Mouse (Mus musculus): ENCODE measurements around the gene Rfx3. TPM values are rescaled to one million over a fixed set of nuclear protein-coding genes. Genes with fewer than 3 reads are reported as not detected.

Gene Rfx3
- polyA plus RNA-seq, 1 experiment from 2014 or later = 12.5 TPM

GRCm38 (mm10) chr19:27768444-27768843 is 242.5 kb downstream of the Rfx3 start:
- Histone ChIP-seq H3K27me3 (ENCODE audit: insufficient read depth, low read length) (no peaks in the 10 kb centered on the region), H3K4me2 (replicated peaks; ENCODE audit: low read depth, low read length) (no peak overlapping the region)

GRCm38 (mm10) chr19:27760309-27760708 is 250.7 kb downstream of the Rfx3 start:
- H3K4me2 ChIP-seq (replicated peaks; ENCODE audit: low read depth, low read length) = no peak overlapping the region
- H3K27me3 ChIP-seq (ENCODE audit: insufficient read depth, low read length) = no peaks in the 10 kb centered on the region
- H3K4me1 ChIP-seq (ENCODE audit: insufficient read depth, low read length) = no peaks in the 10 kb centered on the region
- H3K4me3 ChIP-seq (ENCODE audit: low read length) = no peak overlapping the region
- 89% methylated on average over 9 of the region's 9 CpGs for WGBS
- H3K9ac ChIP-seq (replicated peaks; ENCODE audit: low read length) = no peak overlapping the region
- no peaks in the 10 kb centered on the region for H3K36me3 ChIP-seq (ENCODE audit: insufficient read depth, low read length)
- H3K9me3 ChIP-seq (ENCODE audit: low read length) = no peaks in the 10 kb centered on the region
- H3K27ac ChIP-seq (ENCODE audit: low read length) = no peak overlapping the region
- no peak for ATAC-seq (ENCODE audit: low FRiP score, low TSS enrichment)

More at GRCm38 (mm10) chr19:27768444-27768843, 242.5 kb downstream of the Rfx3 start:
- 91% methylated on average over 17 of the region's 17 CpGs for WGBS
- H3K4me3 ChIP-seq (ENCODE audit: low read length) = no peak overlapping the region
- 0 out of 2 replicates have a peak, but pooled peaks cover 5% of the 10 kb centered on the region for H3K36me3 ChIP-seq (ENCODE audit: insufficient read depth, low read length)
- H3K9ac ChIP-seq (replicated peaks; ENCODE audit: low read length) = no peak overlapping the region
- no peaks in the 10 kb centered on the region for H3K9me3 ChIP-seq (ENCODE audit: low read length)
- ATAC-seq (ENCODE audit: low FRiP score, low TSS enrichment) = no peak
- no peaks in the 10 kb centered on the region for H3K4me1 ChIP-seq (ENCODE audit: insufficient read depth, low read length)
- H3K27ac ChIP-seq (ENCODE audit: low read length) = no peak overlapping the region

- ATAC-seq (ENCODE audit: low FRiP score, low TSS enrichment) = no peak
- H3K27me3 ChIP-seq (ENCODE audit: insufficient read depth, low read length) = no peaks in the 10 kb centered on the region
- no peak overlapping the region for H3K4me2 ChIP-seq (replicated peaks; ENCODE audit: low read depth, low read length)
- H3K4me1 ChIP-seq (ENCODE audit: insufficient read depth, low read length) = no peaks in the 10 kb centered on the region
- 86% methylated on average over 8 of the region's 8 CpGs for WGBS
- no peak overlapping the region for H3K4me3 ChIP-seq (ENCODE audit: low read length)
- no peaks in the 10 kb centered on the region for H3K9me3 ChIP-seq (ENCODE audit: low read length)
- no peak overlapping the region for H3K9ac ChIP-seq (replicated peaks; ENCODE audit: low read length)
- no peak overlapping the region for H3K27ac ChIP-seq (ENCODE audit: low read length)
- no peaks in the 10 kb centered on the region for H3K36me3 ChIP-seq (ENCODE audit: insufficient read depth, low read length)
These were observed 251.6 kb downstream of the Rfx3 start for GRCm38 (mm10) chr19:27759347-27759746.

GRCm38 (mm10) chr19:27747301-27747700 is 263.7 kb downstream of the Rfx3 start:
- H3K4me3 ChIP-seq (ENCODE audit: low read length) = no peak overlapping the region
- 84% methylated on average over 1 of the region's 1 CpGs for WGBS
- H3K9ac ChIP-seq (replicated peaks; ENCODE audit: low read length) = no peak overlapping the region
- H3K27me3 ChIP-seq (ENCODE audit: insufficient read depth, low read length) = no peaks in the 10 kb centered on the region
- no peak overlapping the region for H3K4me2 ChIP-seq (replicated peaks; ENCODE audit: low read depth, low read length)
- no peaks in the 10 kb centered on the region for H3K4me1 ChIP-seq (ENCODE audit: insufficient read depth, low read length)
- H3K36me3 ChIP-seq (ENCODE audit: insufficient read depth, low read length) = no peaks in the 10 kb centered on the region
- H3K9me3 ChIP-seq (ENCODE audit: low read length) = no peaks in the 10 kb centered on the region; the same call in 1 of the 2 replicates
- ATAC-seq (ENCODE audit: low FRiP score, low TSS enrichment) = no peak
- no peak overlapping the region for H3K27ac ChIP-seq (ENCODE audit: low read length)

GRCm38 (mm10) chr19:27738908-27739307 is 272.1 kb downstream of the Rfx3 start:
- no peaks in the 10 kb centered on the region; the same call in 1 of the 2 replicates for H3K9me3 ChIP-seq (ENCODE audit: low read length)
- no peak overlapping the region for H3K4me2 ChIP-seq (replicated peaks; ENCODE audit: low read depth, low read length)
- H3K27ac ChIP-seq (ENCODE audit: low read length) = no peak overlapping the region
- H3K36me3 ChIP-seq (ENCODE audit: insufficient read depth, low read length) = no peaks in the 10 kb centered on the region
- no peak for ATAC-seq (ENCODE audit: low FRiP score, low TSS enrichment)
- H3K9ac ChIP-seq (replicated peaks; ENCODE audit: low read length) = no peak overlapping the region
- no peaks in the 10 kb centered on the region for H3K27me3 ChIP-seq (ENCODE audit: insufficient read depth, low read length)
- no peak overlapping the region for H3K4me3 ChIP-seq (ENCODE audit: low read length)
- no peaks in the 10 kb centered on the region for H3K4me1 ChIP-seq (ENCODE audit: insufficient read depth, low read length)
- WGBS = 38% methylated on average over 8 of the region's 8 CpGs

- Histone ChIP-seq H3K27me3 (ENCODE audit: insufficient read depth, low read length) (no peaks in the 10 kb centered on the region), H3K36me3 (ENCODE audit: insufficient read depth, low read length) (no peaks in the 10 kb centered on the region), H3K9me3 (ENCODE audit: low read length) (no peaks in the 10 kb centered on the region; the same call in 1 of the 2 replicates), H3K9ac (replicated peaks; ENCODE audit: low read length) (no peak overlapping the region), H3K27ac (ENCODE audit: low read length) (no peak overlapping the region), H3K4me3 (ENCODE audit: low read length) (no peak overlapping the region), H3K4me2 (replicated peaks; ENCODE audit: low read depth, low read length) (no peak overlapping the region), H3K4me1 (ENCODE audit: insufficient read depth, low read length) (no peaks in the 10 kb centered on the region)
- 54% methylated on average over 2 of the region's 2 CpGs for WGBS
- no peak for ATAC-seq (ENCODE audit: low FRiP score, low TSS enrichment)
These were observed 274.4 kb downstream of the Rfx3 start for GRCm38 (mm10) chr19:27736571-27736970.

GRCm38 (mm10) chr19:27718931-27719330 is 292.0 kb downstream of the Rfx3 start:
- ATAC-seq (ENCODE audit: low FRiP score, low TSS enrichment) = no peak

GRCm38 (mm10) chr19:27716274-27716673 is 294.7 kb downstream of the Rfx3 start:
- Histone ChIP-seq H3K4me3 (ENCODE audit: low read length) (no peak overlapping the region), H3K4me1 (ENCODE audit: insufficient read depth, low read length) (no peaks in the 10 kb centered on the region), H3K27me3 (ENCODE audit: insufficient read depth, low read length) (no peaks in the 10 kb centered on the region), H3K36me3 (ENCODE audit: insufficient read depth, low read length) (no peaks in the 10 kb centered on the region), H3K9me3 (ENCODE audit: low read length) (no peaks in the 10 kb centered on the region), H3K4me2 (replicated peaks; ENCODE audit: low read depth, low read length) (no peak overlapping the region), H3K27ac (ENCODE audit: low read length) (no peak overlapping the region), H3K9ac (replicated peaks; ENCODE audit: low read length) (no peak overlapping the region)
- ATAC-seq (ENCODE audit: low FRiP score, low TSS enrichment) = no peak

More at GRCm38 (mm10) chr19:27718931-27719330, 292.0 kb downstream of the Rfx3 start:
- Histone ChIP-seq H3K4me1 (ENCODE audit: insufficient read depth, low read length) (no peaks in the 10 kb centered on the region), H3K4me2 (replicated peaks; ENCODE audit: low read depth, low read length) (no peak overlapping the region), H3K9ac (replicated peaks; ENCODE audit: low read length) (no peak overlapping the region), H3K27me3 (ENCODE audit: insufficient read depth, low read length) (no peaks in the 10 kb centered on the region), H3K9me3 (ENCODE audit: low read length) (no peaks in the 10 kb centered on the region), H3K36me3 (ENCODE audit: insufficient read depth, low read length) (no peaks in the 10 kb centered on the region), H3K27ac (ENCODE audit: low read length) (no peak overlapping the region), H3K4me3 (ENCODE audit: low read length) (no peak overlapping the region)
- 84% methylated on average over 11 of the region's 11 CpGs for WGBS
